26 mouse cellular contexts compared by ENCODE assay signal in genomic region chr13:99079331-99079761, GRCm38 (mm10).
DNase-seq lines count a peak whose midpoint lies in the region; ATAC-seq and TF ChIP-seq lines count a peak whose summit lies in the region.
"Had no signal": no experiment of that assay in that cellular context is flagged by ENCODE, and none has a peak within 500 bp of the region (broad histone marks: within the 10 kb centered on the region; RNA-seq: fewer than 3 reads in every experiment).

No protein-coding gene starts in this region.

- no peaks in the 10 kb centered on the region for H3K36me3 ChIP-seq in midbrain, embryonic 11.5 days (ENCODE audit: control insufficient read depth, insufficient read depth, low read length)
- no peaks in the 10 kb centered on the region for H3K36me3 ChIP-seq in midbrain, embryonic 10.5 days
- no peaks in the 10 kb centered on the region for H3K36me3 ChIP-seq in hindbrain, embryonic 12.5 days
- H3K36me3 ChIP-seq: embryonic facial prominence, embryonic 15.5 days; forebrain, embryonic 10.5 days; G1E; heart, embryonic 13.5 days; hindbrain, embryonic 15.5 days; kidney, embryonic 15.5 days; limb, embryonic 15.5 days; liver, embryonic 15.5 days; midbrain, embryonic 13.5 days; neural tube, embryonic 13.5 days had no signal

- H3K9ac ChIP-seq in midbrain, embryonic 11.5 days (ENCODE audit: low read length): no peak overlapping the region
- H3K9ac ChIP-seq in hindbrain, embryonic 12.5 days: no peak overlapping the region
- H3K9ac ChIP-seq: embryonic facial prominence, embryonic 15.5 days; heart, embryonic 13.5 days; hindbrain, embryonic 15.5 days; kidney, embryonic 15.5 days; limb, embryonic 15.5 days; liver, embryonic 15.5 days; midbrain, embryonic 13.5 days; neural tube, embryonic 13.5 days had no signal

- ATAC-seq in midbrain, embryonic 11.5 days (ENCODE audit: low FRiP score): no peak
- ATAC-seq in hindbrain, embryonic 12.5 days (ENCODE audit: low FRiP score): no peak
- ATAC-seq: activated CD4-positive, CD25-positive, alpha-beta regulatory T cell, adult 4 months; intestine, postnatal 0 days; lung, postnatal 0 days; midbrain, embryonic 13.5 days had no signal

- DNase-seq in gastrocnemius, adult 2 months: peak; percentile 38
- no peak for DNase-seq in gastrocnemius, adult 8-10 months (ENCODE audit: low spot score in 2 of 2)
- DNase-seq in midbrain, embryonic 11.5 days (ENCODE audit: low spot score, missing footprints): peak; percentile 79
- no peak for DNase-seq in midbrain, embryonic 10.5 days (ENCODE audit: low spot score)
- DNase-seq in frontal cortex, postnatal 36 days (ENCODE audit: low spot score in 2 of 2): peak; percentile 43 to 81
- peak; percentile 45 for DNase-seq in right cerebral cortex, postnatal 25 days
- DNase-seq in adrenal gland, postnatal 36 days: no peak
- DNase-seq: adrenal gland, postnatal 10 days; cerebellum, adult 11 months; cerebellum, postnatal 10 days; thymus, postnatal 36 days had no signal

- WGBS in midbrain, embryonic 11.5 days: 95% methylated on average over 8 of the region's 8 CpGs
- WGBS in midbrain, embryonic 10.5 days: 98% methylated on average over 8 of the region's 8 CpGs
- WGBS in hindbrain, embryonic 12.5 days: 94% methylated on average over 8 of the region's 8 CpGs

- no peaks in the 10 kb centered on the region for H3K9me3 ChIP-seq in midbrain, embryonic 11.5 days (ENCODE audit: control insufficient read depth, low read length)
- no peaks in the 10 kb centered on the region for H3K9me3 ChIP-seq in midbrain, embryonic 10.5 days (replicated peaks)
- H3K9me3 ChIP-seq in hindbrain, embryonic 12.5 days (replicated peaks): no peaks in the 10 kb centered on the region
- H3K9me3 ChIP-seq: embryonic facial prominence, embryonic 15.5 days; forebrain, embryonic 10.5 days; G1E; heart, embryonic 13.5 days; hindbrain, embryonic 15.5 days; kidney, embryonic 15.5 days; limb, embryonic 15.5 days; liver, embryonic 15.5 days; midbrain, embryonic 13.5 days; neural tube, embryonic 13.5 days had no signal

- no peak for TF ChIP-seq CTCF in gastrocnemius, adult 2 months (IDR thresholded peaks at IDR 0.05)

- no peaks in the 10 kb centered on the region for H3K4me1 ChIP-seq in midbrain, embryonic 11.5 days (ENCODE audit: control insufficient read depth, insufficient read depth, low read length)
- no peaks in the 10 kb centered on the region for H3K4me1 ChIP-seq in midbrain, embryonic 10.5 days
- no peaks in the 10 kb centered on the region for H3K4me1 ChIP-seq in hindbrain, embryonic 12.5 days
- H3K4me1 ChIP-seq: forebrain, embryonic 10.5 days; hindbrain, embryonic 15.5 days; kidney, embryonic 15.5 days; liver, embryonic 15.5 days; midbrain, embryonic 13.5 days; neural tube, embryonic 13.5 days had no signal

- peak overlapping the region; percentile 8; the same call in 1 of the 2 replicates for H3K4me3 ChIP-seq in gastrocnemius, adult 2 months
- no peak overlapping the region for H3K4me3 ChIP-seq in midbrain, embryonic 11.5 days (ENCODE audit: low read depth, low read length)
- H3K4me3 ChIP-seq in midbrain, embryonic 10.5 days: no peak overlapping the region
- H3K4me3 ChIP-seq in hindbrain, embryonic 12.5 days: no peak overlapping the region
- H3K4me3 ChIP-seq: embryonic facial prominence, embryonic 15.5 days; forebrain, embryonic 10.5 days; heart, embryonic 13.5 days; hindbrain, embryonic 15.5 days; kidney, embryonic 15.5 days; limb, embryonic 15.5 days; liver, embryonic 15.5 days; midbrain, embryonic 13.5 days; neural tube, embryonic 13.5 days had no signal

- intact Hi-C loops in gastrocnemius, adult 2 months (cut with DNase I): loop anchor here (5.0 kb wide), 1 partner anchor 142 kb away; no protein-coding TSS in a partner anchor

- no peak overlapping the region for H3K4me2 ChIP-seq in midbrain, embryonic 11.5 days
- no peak overlapping the region for H3K4me2 ChIP-seq in hindbrain, embryonic 12.5 days (replicated peaks)
- H3K4me2 ChIP-seq: embryonic facial prominence, embryonic 15.5 days; heart, embryonic 13.5 days; hindbrain, embryonic 15.5 days; kidney, embryonic 15.5 days; limb, embryonic 15.5 days; liver, embryonic 15.5 days; midbrain, embryonic 13.5 days; neural tube, embryonic 13.5 days had no signal

- no peaks in the 10 kb centered on the region for H3K27me3 ChIP-seq in midbrain, embryonic 11.5 days (ENCODE audit: control insufficient read depth, insufficient read depth, low read length)
- H3K27me3 ChIP-seq in midbrain, embryonic 10.5 days (ENCODE audit: low read depth, poor library complexity, severe bottlenecking): no peaks in the 10 kb centered on the region
- H3K27me3 ChIP-seq in hindbrain, embryonic 12.5 days: no peaks in the 10 kb centered on the region
- H3K27me3 ChIP-seq: embryonic facial prominence, embryonic 15.5 days; heart, embryonic 13.5 days; hindbrain, embryonic 15.5 days; kidney, embryonic 15.5 days; limb, embryonic 15.5 days; liver, embryonic 15.5 days; midbrain, embryonic 13.5 days; neural tube, embryonic 13.5 days had no signal

- H3K27ac ChIP-seq in gastrocnemius, adult 2 months: peak overlapping the region; percentile 67
- no peak overlapping the region for H3K27ac ChIP-seq in midbrain, embryonic 11.5 days (ENCODE audit: low read depth, low read length)
- H3K27ac ChIP-seq in midbrain, embryonic 10.5 days (replicated peaks): no peak overlapping the region
- no peak overlapping the region for H3K27ac ChIP-seq in hindbrain, embryonic 12.5 days
- H3K27ac ChIP-seq: embryonic facial prominence, embryonic 15.5 days; forebrain, embryonic 10.5 days; heart, embryonic 13.5 days; hindbrain, embryonic 15.5 days; kidney, embryonic 15.5 days; limb, embryonic 15.5 days; liver, embryonic 15.5 days; midbrain, embryonic 13.5 days; neural tube, embryonic 13.5 days; stomach, postnatal 0 days had no signal

Comparison
In these comparisons a context has a peak if more than half of its experiments do, and no peak if none do; other contexts are left out.
1. DNase-seq: peak in gastrocnemius, adult 2 months (single experiment), midbrain, embryonic 11.5 days (single experiment), frontal cortex, postnatal 36 days (2 of 2) and right cerebral cortex, postnatal 25 days (single experiment); none in gastrocnemius, adult 8-10 months (0 of 2), midbrain, embryonic 10.5 days (single experiment) and adrenal gland, postnatal 36 days (0 of 2).